Comparison of ENCODE assay signal across 7 mouse cellular contexts in the genomic region with DNA sequence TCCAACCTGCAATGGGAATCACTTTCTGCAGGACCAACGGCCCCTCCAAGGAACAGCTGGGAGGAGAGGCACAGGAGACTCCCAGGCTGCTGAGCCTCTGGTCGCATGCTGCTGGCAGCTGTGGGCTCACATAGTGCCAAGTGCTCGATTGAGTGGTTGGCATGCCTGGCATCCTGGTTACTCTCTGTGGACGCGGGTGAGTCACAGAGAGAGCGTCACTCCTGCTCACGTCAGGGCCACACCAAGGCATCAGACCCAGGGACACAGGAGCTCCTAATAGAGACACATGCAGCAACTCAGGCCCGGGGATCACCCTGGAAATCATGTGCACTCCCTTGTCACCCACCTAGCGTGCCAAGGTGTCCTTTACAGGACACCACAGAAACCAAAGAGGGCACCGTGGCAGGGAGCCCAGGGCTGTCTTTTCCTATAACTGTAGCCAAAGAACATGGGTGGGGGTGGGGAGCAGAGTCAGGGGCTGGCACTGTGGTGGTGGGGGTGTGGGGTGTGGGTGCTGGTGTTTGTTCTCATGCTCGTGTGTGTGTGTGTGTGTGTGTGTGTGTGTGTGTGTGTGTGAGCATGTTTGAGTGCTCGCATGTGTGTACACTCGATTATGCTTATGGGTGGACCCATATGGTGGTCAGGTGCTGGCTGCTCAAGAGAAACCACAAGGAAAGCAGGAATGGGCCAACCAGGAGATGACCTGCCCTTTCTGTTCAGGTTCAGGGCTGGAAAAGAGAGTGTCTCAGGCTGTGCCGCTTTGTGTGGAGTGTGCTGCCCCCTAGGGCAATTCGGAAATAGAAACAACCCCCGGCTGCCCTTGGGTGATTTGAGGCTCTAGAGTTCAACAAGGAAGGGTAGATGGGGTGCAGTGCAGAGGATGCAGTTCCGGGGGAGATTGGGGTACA.
DNase-seq lines count a peak whose midpoint lies in the region; ATAC-seq lines count a peak whose summit lies in the region.

No protein-coding gene starts in this region.

- no peaks in the 10 kb centered on the region for H3K36me3 ChIP-seq in forebrain, embryonic 12.5 days (replicated peaks)
- no peaks in the 10 kb centered on the region for H3K36me3 ChIP-seq in stomach, embryonic 14.5 days (ENCODE audit: control insufficient read depth, insufficient read depth, low read length)

- intact Hi-C loops in heart, postnatal 36 days (cut with DNase I): loop anchor here (1.0 to 5.0 kb wide), 5 partner anchors 75 to 736 kb away; partner anchors contain the start of gene Irs2

- no peaks in the 10 kb centered on the region for H3K9me3 ChIP-seq in forebrain, embryonic 12.5 days
- H3K9me3 ChIP-seq in stomach, embryonic 14.5 days (ENCODE audit: control insufficient read depth, low read depth, low read length): no peaks in the 10 kb centered on the region

- 74% methylated on average over 17 of the region's 17 CpGs for WGBS in forebrain, embryonic 12.5 days
- WGBS in large intestine, adult 2 months: 56% methylated on average over 17 of the region's 17 CpGs
- WGBS in stomach, embryonic 14.5 days: 71% methylated on average over 17 of the region's 17 CpGs

- H3K4me1 ChIP-seq in forebrain, embryonic 12.5 days: no peaks in the 10 kb centered on the region
- no peaks in the 10 kb centered on the region for H3K4me1 ChIP-seq in stomach, embryonic 14.5 days (ENCODE audit: control insufficient read depth, insufficient read depth, low read length)

- 0 out of 2 replicates have a peak, but pooled peaks cover 3% of the 10 kb centered on the region for H3K27me3 ChIP-seq in forebrain, embryonic 12.5 days
- no peaks in the 10 kb centered on the region for H3K27me3 ChIP-seq in stomach, embryonic 14.5 days (ENCODE audit: control insufficient read depth, insufficient read depth, low read length)

- no peak overlapping the region for H3K27ac ChIP-seq in forebrain, embryonic 12.5 days
- H3K27ac ChIP-seq in stomach, embryonic 14.5 days (ENCODE audit: low read length): no peak overlapping the region

- peak; percentile 82 for DNase-seq in NIH3T3 (ENCODE audit: low read depth)
- DNase-seq in brain, adult 2 months (ENCODE audit: low read depth, low spot score): peak; percentile 85
- peak; percentile 56 to 58 for DNase-seq in heart, postnatal 36 days
- peak; percentile 19 for DNase-seq in large intestine, adult 2 months (ENCODE audit: low read depth, low spot score)

- no peak overlapping the region for H3K4me2 ChIP-seq in forebrain, embryonic 12.5 days
- H3K4me2 ChIP-seq in stomach, embryonic 14.5 days (replicated peaks; ENCODE audit: low read depth, low read length): no peak overlapping the region

- no peak overlapping the region for H3K9ac ChIP-seq in forebrain, embryonic 12.5 days
- H3K9ac ChIP-seq in stomach, embryonic 14.5 days (replicated peaks; ENCODE audit: low read depth, low read length): no peak overlapping the region

- H3K4me3 ChIP-seq in forebrain, embryonic 12.5 days (replicated peaks): no peak overlapping the region
- H3K4me3 ChIP-seq in stomach, embryonic 14.5 days (ENCODE audit: low read depth, low read length): no peak overlapping the region

- ATAC-seq in forebrain, embryonic 12.5 days (ENCODE audit: low FRiP score): peak; percentile 39; the same call in 1 of the 2 replicates
- peak; percentile 85 for ATAC-seq in megakaryocyte-erythroid progenitor cell, adult 5-6 weeks (replicated peaks; ENCODE audit: low FRiP score, low TSS enrichment, poor library complexity, severe bottlenecking)
- ATAC-seq in stomach, embryonic 14.5 days (ENCODE audit: insufficient number of reproducible peaks, insufficient read depth, low FRiP score, low read depth): peak; percentile 68; the same call in 1 of the 2 replicates

Comparison
In these comparisons a context has a peak if more than half of its experiments do, and no peak if none do; other contexts are left out.
1. DNase-seq: peak in every context shown above with its lines; median percentile 85 in brain, adult 2 months; 82 in NIH3T3; 57 in heart, postnatal 36 days; 19 in large intestine, adult 2 months.